Mouse (Mus musculus) c-Kit-positive CD71-positive TER-119-positive erythroid progenitor cells, embryonic 14.5 days (primary cell): ENCODE data around the gene Tmem97.
A peak's percentile ranks its signal among the peaks of the same experiment; 100 is the strongest.
"Not testable (repeated sequence)": the region's sequence is repeated elsewhere in the genome, so short reads cannot be mapped to it uniquely, and the experiment has no call there.

Experiments used
- DNase-seq: peaks from one replicate; pipeline ENCODE4 v3.0.0-alpha.2; 2013; ENCODE audit warnings: low spot score

The Tmem97 gene

GRCm38 (mm10) chr11:78549491-78549987 lies 1.0 kb downstream of the Tmem97 start:
- no peak for DNase-seq

GRCm38 (mm10) chr11:78547718-78548460 lies 2.7 kb downstream of the Tmem97 start:
- no peak for DNase-seq

GRCm38 (mm10) chr11:78545181-78545580 lies 5.4 kb downstream of the Tmem97 start:
- DNase-seq, result no peak

- DNase-seq, result no peak
Observed at GRCm38 (mm10) chr11:78544449-78545111, 6.0 kb downstream of the Tmem97 start.

- DNase-seq, result no peak
Observed at GRCm38 (mm10) chr11:78540358-78540757, 10.2 kb downstream of the Tmem97 start.

- DNase-seq, result no peak
Observed at GRCm38 (mm10) chr11:78536690-78537084, 13.9 kb downstream of the Tmem97 start.

- DNase-seq, result peak; percentile 98
Observed at GRCm38 (mm10) chr11:78536080-78536689, 14.4 kb downstream of the Tmem97 start, which contains the start of the genes Tnfaip1 and Ift20. TSS of gene Tnfaip1 (minus strand) at chr11:78536332. TSS of gene Ift20 (plus strand) at chr11:78536361.

- DNase-seq, result no peak
Observed at GRCm38 (mm10) chr11:78535376-78536079, 15.0 kb downstream of the Tmem97 start.

GRCm38 (mm10) chr11:78534516-78534915 lies 16.1 kb downstream of the Tmem97 start:
- DNase-seq, result no peak

GRCm38 (mm10) chr11:78531515-78531914 lies 19.1 kb downstream of the Tmem97 start:
- not testable (repeated sequence) for DNase-seq

GRCm38 (mm10) chr11:78531046-78531445 lies 19.5 kb downstream of the Tmem97 start:
- no peak for DNase-seq

GRCm38 (mm10) chr11:78530001-78530400 lies 20.6 kb downstream of the Tmem97 start:
- no peak for DNase-seq

GRCm38 (mm10) chr11:78528714-78529113 lies 21.9 kb downstream of the Tmem97 start:
- no peak for DNase-seq

- no peak for DNase-seq
Observed at GRCm38 (mm10) chr11:78524838-78525237, 25.7 kb downstream of the Tmem97 start.

GRCm38 (mm10) chr11:78523241-78523955 lies 27.2 kb downstream of the Tmem97 start:
- no peak for DNase-seq

- DNase-seq, result no peak
Observed at GRCm38 (mm10) chr11:78522481-78522997, 28.0 kb downstream of the Tmem97 start.

- no peak for DNase-seq
Observed at GRCm38 (mm10) chr11:78521880-78522279, 28.7 kb downstream of the Tmem97 start.

GRCm38 (mm10) chr11:78518931-78519330 lies 31.6 kb downstream of the Tmem97 start:
- DNase-seq, result no peak

GRCm38 (mm10) chr11:78515549-78516325 lies 34.8 kb downstream of the Tmem97 start:
- DNase-seq, result no peak

GRCm38 (mm10) chr11:78513106-78513790 lies 37.3 kb downstream of the Tmem97 start:
- DNase-seq, result no peak
